Mouse (Mus musculus) ovary, adult 18-20 months (tissue): ENCODE data around the gene Nr1d1.

Experiments used
- DNase-seq: peaks from one replicate; pipeline ENCODE4 v3.0.0; 2022; ENCODE audit warnings: low spot score, mixed read lengths

The Nr1d1 gene

GRCm38 (mm10) chr11:98770096-98770975 lies 4.8 kb downstream of the Nr1d1 start:
- no peak for DNase-seq

- DNase-seq, result no peak
Observed at GRCm38 (mm10) chr11:98769007-98769954, 5.9 kb downstream of the Nr1d1 start.

GRCm38 (mm10) chr11:98768127-98769006 lies 6.8 kb downstream of the Nr1d1 start:
- no peak for DNase-seq

GRCm38 (mm10) chr11:98767713-98768112 lies 7.4 kb downstream of the Nr1d1 start:
- DNase-seq, result no peak

- no peak for DNase-seq
Observed at GRCm38 (mm10) chr11:98767276-98767675, 7.9 kb downstream of the Nr1d1 start.

GRCm38 (mm10) chr11:98766816-98767215 lies 8.3 kb downstream of the Nr1d1 start:
- no peak for DNase-seq

- DNase-seq, result no peak
Observed at GRCm38 (mm10) chr11:98766346-98766745, 8.8 kb downstream of the Nr1d1 start.

GRCm38 (mm10) chr11:98765421-98766309 lies 9.5 kb downstream of the Nr1d1 start:
- no peak for DNase-seq

- DNase-seq, result no peak
Observed at GRCm38 (mm10) chr11:98764746-98765145, 10.4 kb downstream of the Nr1d1 start.

- no peak for DNase-seq
Observed at GRCm38 (mm10) chr11:98764091-98764490, 11.0 kb downstream of the Nr1d1 start.

- no peak for DNase-seq
Observed at GRCm38 (mm10) chr11:98763502-98763861, 11.7 kb downstream of the Nr1d1 start.

- DNase-seq, result no peak
Observed at GRCm38 (mm10) chr11:98762756-98763501, 12.2 kb downstream of the Nr1d1 start.

- DNase-seq, result no peak
Observed at GRCm38 (mm10) chr11:98761939-98762338, 13.2 kb downstream of the Nr1d1 start.

- DNase-seq, result no peak
Observed at GRCm38 (mm10) chr11:98756711-98757110, 18.4 kb downstream of the Nr1d1 start.

GRCm38 (mm10) chr11:98755726-98756380 lies 19.3 kb downstream of the Nr1d1 start:
- no peak for DNase-seq

GRCm38 (mm10) chr11:98754621-98755181 lies 20.4 kb downstream of the Nr1d1 start:
- DNase-seq, result peak; percentile 78

- DNase-seq, result no peak
Observed at GRCm38 (mm10) chr11:98754151-98754620, 20.9 kb downstream of the Nr1d1 start.

GRCm38 (mm10) chr11:98753264-98753663 lies 21.9 kb downstream of the Nr1d1 start:
- DNase-seq, result no peak

GRCm38 (mm10) chr11:98752562-98753140 lies 22.5 kb downstream of the Nr1d1 start:
- DNase-seq, result no peak
